Comparison of ENCODE assay signal across 10 mouse cellular contexts in the genomic region with DNA sequence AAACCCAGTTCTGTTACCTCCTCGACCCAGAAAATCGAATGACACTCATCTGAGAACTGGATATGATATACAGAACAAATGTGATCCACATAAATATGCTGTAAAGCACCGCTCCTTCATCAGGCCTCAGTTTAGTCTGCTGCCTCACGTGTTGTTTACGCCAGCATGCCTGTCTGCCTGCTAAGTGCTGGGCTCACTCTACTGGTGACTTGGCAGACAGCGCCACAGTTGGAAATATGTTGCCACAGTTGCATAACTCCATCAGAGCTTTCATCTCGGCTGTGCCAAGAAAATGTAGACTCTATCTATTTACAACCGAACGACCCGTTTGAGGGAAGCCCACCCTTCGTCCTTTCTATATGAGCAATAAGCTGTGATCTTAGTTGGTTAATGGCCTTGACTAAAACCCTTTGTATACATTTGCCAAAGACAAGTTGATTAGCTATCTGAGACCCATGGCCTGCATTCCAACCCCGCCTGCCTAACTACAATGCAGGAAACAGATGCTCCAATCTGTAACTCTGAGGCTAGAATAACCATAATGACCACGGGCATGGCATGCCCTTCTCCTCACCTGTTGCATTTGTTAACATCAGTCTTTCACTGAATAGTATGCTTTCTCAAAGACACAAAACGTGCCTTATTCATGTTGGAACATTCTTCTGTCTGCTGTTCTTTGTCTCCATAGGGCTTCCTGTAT. TPM values are rescaled to one million over a fixed set of nuclear protein-coding genes. Genes with fewer than 3 reads are reported as not detected.
DNase-seq lines count a peak whose midpoint lies in the region; ATAC-seq and TF ChIP-seq lines count a peak whose summit lies in the region.
"Had no signal": no experiment of that assay in that cellular context is flagged by ENCODE, and none has a peak within 500 bp of the region (broad histone marks: within the 10 kb centered on the region; RNA-seq: fewer than 3 reads in every experiment).

No protein-coding gene starts in this region.

- 39% methylated on average over 14 of the region's 14 CpGs for WGBS in intestine, postnatal 0 days
- 40% methylated on average over 14 of the region's 14 CpGs for WGBS in intestine, embryonic 16.5 days
- 60% methylated on average over 14 of the region's 14 CpGs for WGBS in forebrain, postnatal 0 days

- peak; percentile 49 for TF ChIP-seq CTCF in intestine, postnatal 0 days (IDR thresholded peaks at IDR 0.05; ENCODE audit: low read depth)
- peak; percentile 51 for TF ChIP-seq CTCF in forebrain, postnatal 0 days (IDR thresholded peaks at IDR 0.05; ENCODE audit: low read depth)

- H3K4me3 ChIP-seq in intestine, postnatal 0 days (ENCODE audit: low read depth, low read length): no peak overlapping the region
- no peak overlapping the region for H3K4me3 ChIP-seq in intestine, embryonic 16.5 days (ENCODE audit: low read length)
- no peak overlapping the region for H3K4me3 ChIP-seq in forebrain, postnatal 0 days (ENCODE audit: low read depth, low read length)
- H3K4me3 ChIP-seq: liver, embryonic 15.5 days had no signal

- H3K27me3 ChIP-seq in intestine, postnatal 0 days (replicated peaks; ENCODE audit: control insufficient read depth, insufficient read depth, low read length): no peaks in the 10 kb centered on the region
- no peaks in the 10 kb centered on the region for H3K27me3 ChIP-seq in intestine, embryonic 16.5 days (replicated peaks; ENCODE audit: control insufficient read depth, insufficient read depth, low read length)
- no peaks in the 10 kb centered on the region for H3K27me3 ChIP-seq in forebrain, postnatal 0 days (ENCODE audit: insufficient read depth, low read length)
- H3K27me3 ChIP-seq: liver, embryonic 15.5 days had no signal

- H3K4me2 ChIP-seq in intestine, postnatal 0 days (replicated peaks; ENCODE audit: low read depth): no peak overlapping the region
- no peak overlapping the region for H3K4me2 ChIP-seq in intestine, embryonic 16.5 days (ENCODE audit: low read depth, low read length)
- no peak overlapping the region for H3K4me2 ChIP-seq in forebrain, postnatal 0 days (ENCODE audit: low read depth)
- H3K4me2 ChIP-seq: liver, embryonic 15.5 days had no signal

- peak; percentile 80 for DNase-seq in forebrain, postnatal 0 days
- DNase-seq in left cerebral cortex, adult 11 months (ENCODE audit: low spot score): peak; percentile 7
- peak; percentile 5 for DNase-seq in right cerebral cortex, postnatal 25 days
- no peak for DNase-seq in testis, postnatal 14 days (ENCODE audit: low spot score)
- DNase-seq in thymus, adult 18-20 months: no peak
- no peak for DNase-seq in MN1 (ENCODE audit: low spot score)

- no peaks in the 10 kb centered on the region for H3K9me3 ChIP-seq in intestine, postnatal 0 days (ENCODE audit: control insufficient read depth)
- no peaks in the 10 kb centered on the region for H3K9me3 ChIP-seq in intestine, embryonic 16.5 days (ENCODE audit: control insufficient read depth, low read length)
- H3K9me3 ChIP-seq in forebrain, postnatal 0 days (ENCODE audit: low read length): no peaks in the 10 kb centered on the region
- H3K9me3 ChIP-seq: liver, embryonic 15.5 days had no signal

- no peak for ATAC-seq in intestine, postnatal 0 days
- ATAC-seq in intestine, embryonic 16.5 days: no peak
- ATAC-seq in forebrain, postnatal 0 days: peak; percentile 90

- H3K36me3 ChIP-seq in intestine, postnatal 0 days (ENCODE audit: control insufficient read depth, insufficient read depth): no peaks in the 10 kb centered on the region
- no peaks in the 10 kb centered on the region for H3K36me3 ChIP-seq in intestine, embryonic 16.5 days (ENCODE audit: control insufficient read depth, insufficient read depth, low read length)
- H3K36me3 ChIP-seq in forebrain, postnatal 0 days (ENCODE audit: insufficient read depth): no peaks in the 10 kb centered on the region
- H3K36me3 ChIP-seq: liver, embryonic 15.5 days had no signal

- no peak overlapping the region for H3K9ac ChIP-seq in intestine, postnatal 0 days (ENCODE audit: low read depth, low read length)
- no peak overlapping the region for H3K9ac ChIP-seq in intestine, embryonic 16.5 days (ENCODE audit: low read depth, low read length)
- H3K9ac ChIP-seq in forebrain, postnatal 0 days: no peak overlapping the region
- H3K9ac ChIP-seq: liver, embryonic 15.5 days had no signal

- no peaks in the 10 kb centered on the region for H3K4me1 ChIP-seq in intestine, postnatal 0 days (replicated peaks; ENCODE audit: control insufficient read depth, insufficient read depth, low read length)
- H3K4me1 ChIP-seq in intestine, embryonic 16.5 days (ENCODE audit: control insufficient read depth, insufficient read depth, low read length): no peaks in the 10 kb centered on the region
- no peaks in the 10 kb centered on the region for H3K4me1 ChIP-seq in forebrain, postnatal 0 days (ENCODE audit: insufficient read depth)
- H3K4me1 ChIP-seq: liver, embryonic 15.5 days had no signal

- no peak overlapping the region for H3K27ac ChIP-seq in intestine, postnatal 0 days (ENCODE audit: low read depth, low read length)
- no peak overlapping the region for H3K27ac ChIP-seq in intestine, embryonic 16.5 days (ENCODE audit: low read length)
- no peak overlapping the region for H3K27ac ChIP-seq in forebrain, postnatal 0 days (ENCODE audit: low read depth, low read length)
- H3K27ac ChIP-seq: liver, embryonic 15.5 days had no signal

RNA-seq across cellular contexts. Expression of gene Pmch, which starts 33.8 kb away (rescaled TPM):
- polyA plus RNA-seq in intestine, postnatal 0 days (2015; fragmentation: Nextera tagmentation; extraction: Ambion mirVana): not detected in 2 replicates
- 0.36 and 0.50 TPM in 2 replicates for polyA plus RNA-seq in intestine, embryonic 16.5 days (2015; fragmentation: Nextera tagmentation; extraction: Ambion mirVana)
- 16.7 and 24.4 TPM in 2 replicates for total RNA-seq in forebrain, postnatal 0 days (2014; rRNA removed)
- polyA plus RNA-seq in forebrain, postnatal 0 days (2015; fragmentation: Nextera tagmentation; extraction: Ambion mirVana): 18.9 and 45.7 TPM in 2 replicates
- total RNA-seq: gastrocnemius, postnatal 36 days had no signal

Comparison
In these comparisons a context has a peak if more than half of its experiments do, and no peak if none do; other contexts are left out.
1. DNase-seq: peak in forebrain, postnatal 0 days (single experiment), left cerebral cortex, adult 11 months (single experiment) and right cerebral cortex, postnatal 25 days (single experiment); none in testis, postnatal 14 days (single experiment), thymus, adult 18-20 months (0 of 2) and MN1 (single experiment).
2. RNA of gene Pmch, which starts 33.8 kb away (polyA plus RNA-seq): 18.9 to 45.7 TPM in forebrain, postnatal 0 days; 0.36 to 0.50 TPM in intestine, embryonic 16.5 days and not detected in intestine, postnatal 0 days; every median in the first group is over 10 times any median in the second.